Mouse (Mus musculus) common myeloid progenitor, adult 5-6 weeks (primary cell): Measurements from ENCODE around the gene Pacsin2. TPM values are rescaled to one million over a fixed set of nuclear protein-coding genes. Genes with fewer than 3 reads are reported as not detected.

Experiments used
- ATAC-seq: replicated peaks from 2 replicates; pipeline ENCODE4 v1.8.0; 2016; ENCODE audit warnings: low read depth, mild to moderate bottlenecking, moderate TSS enrichment, inconsistent platforms; ENCODE audit not compliant: poor library complexity, severe bottlenecking
- total RNA-seq: library from RNA; stranded (forward); fragments of 200-1000, 187-1606 nt; gene quantifications from 2 replicates; pipeline ENCODE4 v1.2.3, GENCODE M21; 2017

Pacsin2 gene
- total RNA-seq, 1 experiment from 2014 or later = 98.3 TPM

GRCm38 (mm10) chr15:83345898-83346529, 118.4 kb downstream of the Pacsin2 start:
- no peak for ATAC-seq

- ATAC-seq = no peak
Measured at GRCm38 (mm10) chr15:83344956-83345355, 119.5 kb downstream of the Pacsin2 start.

- ATAC-seq = no peak; the same call in 1 of the 2 replicates
Measured at GRCm38 (mm10) chr15:83344157-83344556, 120.2 kb downstream of the Pacsin2 start.

- ATAC-seq = no peak
Measured at GRCm38 (mm10) chr15:83338908-83339307, 125.5 kb downstream of the Pacsin2 start.

GRCm38 (mm10) chr15:83337903-83338870, 126.2 kb downstream of the Pacsin2 start:
- ATAC-seq = no peak

GRCm38 (mm10) chr15:83332373-83332772, 132.0 kb downstream of the Pacsin2 start:
- ATAC-seq = no peak

- ATAC-seq = no peak
Measured at GRCm38 (mm10) chr15:83328952-83329351, 135.5 kb downstream of the Pacsin2 start.

Other genes with a start within 250 kb of the Pacsin2 start
- not detected in 2 replicates for gene A4galt, start 212.8 kb downstream of the Pacsin2 start, total RNA-seq
- gene Arfgap3, start 114.4 kb downstream of the Pacsin2 start, total RNA-seq = 13.8 and 25.5 TPM in 2 replicates
- 6.3 and 8.5 TPM in 2 replicates for gene Ttll1, start 46.3 kb upstream of the Pacsin2 start, total RNA-seq
- gene Bik, start 62.3 kb upstream of the Pacsin2 start, total RNA-seq = not detected in 2 replicates
- 60.8 and 78.3 TPM in 2 replicates for gene Tspo, start 99.0 kb upstream of the Pacsin2 start, total RNA-seq
- gene Mcat, start 99.2 kb upstream of the Pacsin2 start, total RNA-seq = 15.0 and 25.3 TPM in 2 replicates
- 22.5 and 26.0 TPM in 2 replicates for gene Ttll12, start 130.6 kb upstream of the Pacsin2 start, total RNA-seq